Mouse (Mus musculus) kidney, postnatal 0 days (tissue): ENCODE results near the gene Tle4. TPM values are rescaled to one million over a fixed set of nuclear protein-coding genes. Genes with fewer than 3 reads are reported as not detected.

Experiments used
- ATAC-seq: fragments of 200-750 bp; cut with Nextera tagmentation; replicated peaks from 2 replicates; pipeline ENCODE4 v1.8.0; 2017; ENCODE audit warnings: low read depth, moderate number of reproducible peaks, moderate TSS enrichment, moderate library complexity; ENCODE audit not compliant: low FRiP score
- DNase-seq: peaks from one replicate; pipeline ENCODE4 v3.0.0-alpha.2; 2016; ENCODE audit warnings: low spot score
- H3K27ac ChIP-seq: fragments of 300-500 bp; sonication (generic); 2 replicates; pipeline ENCODE4 v1.5.1; 2014; ENCODE audit warnings: mild to moderate bottlenecking
- H3K27me3 ChIP-seq: fragments of 300-500 bp; sonication (generic); 2 replicates; pipeline ENCODE4 v1.6.1; 2014; ENCODE audit warnings: low read length, mixed read lengths; ENCODE audit not compliant: insufficient read depth
- H3K36me3 ChIP-seq: fragments of 300-500 bp; sonication (generic); 2 replicates; pipeline ENCODE4 v1.6.1; 2014; ENCODE audit warnings: low read length, mixed read lengths; ENCODE audit not compliant: insufficient read depth
- H3K4me1 ChIP-seq: fragments of 300-500 bp; sonication (generic); replicated peaks from 2 replicates; pipeline ENCODE4 v1.6.1; 2014; ENCODE audit warnings: antibody characterized with exemption, low read length, mixed read lengths; ENCODE audit not compliant: insufficient read depth
- H3K4me2 ChIP-seq: fragments of 300-500 bp; sonication (generic); 2 replicates; pipeline ENCODE4 v1.6.1; 2014; ENCODE audit warnings: mild to moderate bottlenecking, low read length, moderate library complexity, mixed read lengths
- H3K4me3 ChIP-seq: fragments of 300-500 bp; sonication (generic); replicated peaks from 2 replicates; pipeline ENCODE4 v1.5.1; 2014; ENCODE audit warnings: low read depth, low read length
- H3K9ac ChIP-seq: fragments of 300-500 bp; sonication (generic); 2 replicates; pipeline ENCODE4 v1.6.1; 2014; ENCODE audit warnings: low read depth, low read length
- H3K9me3 ChIP-seq: fragments of 300-500 bp; sonication (generic); replicated peaks from 2 replicates; pipeline ENCODE4 v1.6.1; 2016; ENCODE audit warnings: low read length, inconsistent platforms, mixed read lengths
- CTCF ChIP-seq: IDR thresholded peaks from 2 replicates; pipeline ENCODE4 v1.5.1; 2016; ENCODE audit warnings: antibody characterized with exemption, low read depth, mild to moderate bottlenecking, moderate library complexity
- WGBS: fragments of 180-500 bp; shearing (Covaris S2); extraction: QIAGEN DNeasy Blood & Tissue Kit; methylation state at CpG from one replicate; pipeline ENCODE4 v1.1.7; 2014; 5-methylcytosine and 5-hydroxymethylcytosine counted together
- polyA plus RNA-seq: library from polyadenylated mRNA; unstranded; fragments of >200 nt; fragmentation: Nextera tagmentation; extraction: Ambion mirVana; gene quantifications from 2 replicates; pipeline ENCODE4 v1.2.1, GENCODE M21; 2015

Gene Tle4
- polyA plus RNA-seq, 1 experiment from 2014 or later = 12.8 TPM

DNA sequence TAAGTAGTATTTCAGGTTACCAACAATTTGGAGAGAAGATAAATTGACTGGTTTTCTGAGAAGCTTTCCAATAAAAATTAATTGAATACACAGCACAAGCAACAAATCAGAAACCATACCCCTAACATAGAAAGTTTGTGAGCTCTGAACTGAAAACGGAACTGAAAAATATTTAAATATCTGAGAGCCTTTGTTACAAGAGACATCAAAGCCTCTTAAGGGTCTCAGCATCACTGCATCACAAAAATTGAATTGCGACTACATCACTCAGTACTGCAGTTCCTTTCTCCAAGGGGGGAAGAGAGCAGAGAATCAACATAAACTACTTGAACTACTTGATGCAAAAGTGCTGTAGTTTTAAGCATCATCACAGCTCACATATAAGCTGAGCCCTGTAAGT is 61.2 kb downstream of the Tle4 start:
- Histone ChIP-seq H3K9ac (no peak overlapping the region), H3K4me2 (no peak overlapping the region), H3K27ac (no peak overlapping the region), H3K9me3 (no peaks in the 10 kb centered on the region), H3K4me1 (no peaks in the 10 kb centered on the region), H3K27me3 (no peaks in the 10 kb centered on the region), H3K36me3 (no peaks in the 10 kb centered on the region), H3K4me3 (no peak overlapping the region)
- ATAC-seq (no peak), DNase-seq (no peak)
- no peak for TF ChIP-seq CTCF
- WGBS = 87% methylated on average over 2 of the region's 2 CpGs

DNA sequence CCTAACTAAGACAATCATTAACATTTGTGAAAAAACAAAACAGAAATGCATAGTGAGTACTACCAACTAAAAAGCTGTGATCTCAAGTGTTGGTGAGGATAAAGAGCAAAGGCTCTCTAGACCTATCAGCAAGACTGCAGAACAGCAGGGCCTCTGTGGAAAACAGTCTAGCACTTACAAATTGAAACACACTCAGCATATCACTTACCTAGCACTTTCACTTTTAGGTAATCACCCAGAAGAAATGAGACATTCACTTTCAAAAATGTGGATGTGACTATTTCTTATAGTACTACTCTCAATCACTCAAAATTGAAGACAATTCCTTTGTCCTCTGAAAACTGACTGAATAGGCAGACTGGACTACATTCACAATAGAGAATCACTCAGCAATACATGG is 63.4 kb downstream of the Tle4 start:
- Histone ChIP-seq H3K4me2 (no peak overlapping the region), H3K9ac (no peak overlapping the region), H3K27me3 (no peaks in the 10 kb centered on the region), H3K4me1 (no peaks in the 10 kb centered on the region), H3K36me3 (no peaks in the 10 kb centered on the region), H3K9me3 (no peaks in the 10 kb centered on the region), H3K4me3 (no peak overlapping the region), H3K27ac (no peak overlapping the region)
- ATAC-seq (no peak), DNase-seq (no peak)
- no peak for TF ChIP-seq CTCF

- H3K4me2 ChIP-seq = no peak overlapping the region
- WGBS = 97% methylated on average over 6 of the region's 6 CpGs
- DNase-seq = no peak
- no peak overlapping the region for H3K9ac ChIP-seq
- no peaks in the 10 kb centered on the region for H3K27me3 ChIP-seq
- H3K4me1 ChIP-seq = no peaks in the 10 kb centered on the region
- H3K27ac ChIP-seq = no peak overlapping the region
- ATAC-seq = no peak
- no peaks in the 10 kb centered on the region for H3K36me3 ChIP-seq
- no peak overlapping the region for H3K4me3 ChIP-seq
- no peak for TF ChIP-seq CTCF
- H3K9me3 ChIP-seq = no peaks in the 10 kb centered on the region
Observed at GRCm38 (mm10) chr19:14532861-14533260, 65.0 kb downstream of the Tle4 start.

DNA sequence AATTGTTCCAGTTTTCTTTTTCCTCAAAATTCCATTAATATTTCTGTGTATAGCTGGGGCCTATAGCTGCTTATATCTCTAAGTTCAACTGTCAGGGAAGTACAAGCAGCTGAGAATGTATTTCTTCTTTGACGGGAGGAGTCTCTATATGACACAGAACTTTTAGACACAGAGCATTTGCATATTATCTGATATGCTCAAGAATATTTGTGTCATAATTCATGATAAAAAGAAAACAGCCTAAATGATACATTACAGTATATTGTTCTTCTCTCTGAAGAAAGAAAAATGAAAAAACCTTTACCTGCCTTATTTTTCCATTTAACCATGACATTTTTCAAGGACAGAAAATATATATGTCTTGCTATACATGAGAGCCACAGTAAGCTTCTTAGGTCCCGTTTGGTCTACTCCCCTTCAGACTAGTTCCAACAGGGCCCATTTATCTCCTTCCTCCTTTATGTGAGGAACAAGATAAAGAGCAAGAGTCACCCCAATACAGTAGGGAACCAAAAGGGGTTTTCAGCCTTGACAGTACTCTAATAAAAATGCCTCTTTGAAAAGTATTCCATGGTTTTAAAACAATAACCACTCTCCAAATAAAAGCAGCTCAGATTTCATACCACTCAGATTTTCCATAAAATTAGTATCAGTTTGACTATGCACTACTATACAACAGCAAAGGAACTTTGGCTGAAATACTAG is 77.6 kb downstream of the Tle4 start:
- no peak overlapping the region for H3K27ac ChIP-seq
- DNase-seq = no peak
- no peaks in the 10 kb centered on the region for H3K9me3 ChIP-seq
- no peaks in the 10 kb centered on the region for H3K36me3 ChIP-seq
- no peaks in the 10 kb centered on the region for H3K4me1 ChIP-seq
- no peak overlapping the region for H3K9ac ChIP-seq
- no peak overlapping the region for H3K4me3 ChIP-seq
- H3K27me3 ChIP-seq = no peaks in the 10 kb centered on the region
- WGBS = 75% methylated on average over 2 of the region's 2 CpGs
- no peak for ATAC-seq
- no peak for TF ChIP-seq CTCF
- no peak overlapping the region for H3K4me2 ChIP-seq

GRCm38 (mm10) chr19:14519186-14519585 is 78.7 kb downstream of the Tle4 start:
- no peak for TF ChIP-seq CTCF
- Histone ChIP-seq H3K36me3 (no peaks in the 10 kb centered on the region), H3K4me3 (no peak overlapping the region), H3K27ac (no peak overlapping the region), H3K4me2 (no peak overlapping the region), H3K27me3 (no peaks in the 10 kb centered on the region), H3K9ac (no peak overlapping the region), H3K4me1 (no peaks in the 10 kb centered on the region), H3K9me3 (no peaks in the 10 kb centered on the region)
- 91% methylated on average over 7 of the region's 7 CpGs for WGBS
- ATAC-seq = no peak
- DNase-seq = no peak

- no peak for TF ChIP-seq CTCF
- no peaks in the 10 kb centered on the region for H3K27me3 ChIP-seq
- ATAC-seq (no peak), DNase-seq (no peak)
- H3K27ac ChIP-seq = no peak overlapping the region
- H3K9ac ChIP-seq = no peak overlapping the region
- no peaks in the 10 kb centered on the region for H3K4me1 ChIP-seq
- H3K9me3 ChIP-seq = no peaks in the 10 kb centered on the region
- WGBS = 43% methylated on average over 9 of the region's 9 CpGs
- no peaks in the 10 kb centered on the region for H3K36me3 ChIP-seq
- H3K4me3 ChIP-seq = no peak overlapping the region
- H3K4me2 ChIP-seq = no peak overlapping the region
Observed at GRCm38 (mm10) chr19:14518438-14519044, 79.3 kb downstream of the Tle4 start.
